Mouse (Mus musculus) spleen, postnatal 4 days (tissue): ENCODE measurements around the gene Spata31.

ENCODE experiments used
- DNase-seq, 2 experiments: peaks; one replicate each; pipeline ENCODE4 v3.0.0; 2022; ENCODE audit warnings: low spot score in 2 of 2

Gene Spata31

DNA sequence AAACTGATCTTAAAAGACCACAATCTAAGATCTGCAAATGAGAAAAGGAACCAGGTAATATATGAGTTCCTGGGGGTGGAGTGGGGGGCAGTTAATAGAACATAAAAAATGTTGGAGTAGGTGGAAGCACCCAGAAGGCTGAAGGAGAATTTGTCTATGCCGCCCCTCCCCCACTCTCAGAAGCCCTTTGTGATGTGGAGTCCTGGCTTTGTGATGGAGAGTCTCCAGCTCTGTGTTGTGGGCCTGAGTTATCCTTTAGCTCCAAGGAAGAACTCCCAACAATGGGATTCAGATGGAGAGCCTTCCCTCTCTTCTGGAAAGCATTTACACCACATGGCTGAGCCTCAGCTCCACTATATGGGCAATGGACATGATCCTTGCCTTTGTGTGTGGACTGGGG lies at the start of gene Spata31:
Spata31 (plus strand) TSS at position 216 of the 400 bp plus-strand sequence.
- no peak for DNase-seq

DNA sequence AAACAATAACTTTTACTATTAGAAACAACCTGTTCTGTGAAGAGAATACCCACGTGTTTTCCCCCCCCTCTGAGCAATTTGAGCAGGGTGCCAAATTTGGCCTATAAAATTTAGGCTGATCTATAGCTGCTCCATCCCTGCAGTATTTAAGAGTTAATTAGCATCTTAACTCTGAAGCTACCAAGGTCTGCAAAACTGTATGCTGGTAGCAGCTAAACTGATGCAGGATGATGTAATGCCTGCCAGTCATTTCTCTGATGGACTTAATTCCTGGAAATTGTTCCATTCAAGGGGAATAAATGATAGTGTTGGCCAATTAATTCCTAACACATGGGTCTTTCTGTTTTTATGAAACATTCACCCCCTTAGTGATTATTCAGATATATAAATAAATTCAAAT lies 14.1 kb upstream of the Spata31 start:
- no peak for DNase-seq

- no peak for DNase-seq
Observed at GRCm38 (mm10) chr13:64903585-64904208, 13.5 kb upstream of the Spata31 start, which contains the start of gene Cntnap3. Gene Cntnap3, minus strand, starts transcription at chr13:64903955.
